Mouse (Mus musculus) stomach, embryonic 14.5 days (tissue): Measurements from ENCODE around the gene 9230104L09Rik. TPM values are rescaled to one million over a fixed set of nuclear protein-coding genes. Genes with fewer than 3 reads are reported as not detected.

ENCODE experiments used
- ATAC-seq: fragments of 200-750 bp; cut with Nextera tagmentation; 2 replicates; pipeline ENCODE4 v1.8.0; 2017; ENCODE audit warnings: low read depth, moderate TSS enrichment; ENCODE audit not compliant: insufficient number of reproducible peaks, insufficient read depth, low FRiP score
- H3K27ac ChIP-seq: fragments of 300-500 bp; sonication (generic); 2 replicates; pipeline ENCODE4 v1.5.1; 2014; ENCODE audit warnings: mild to moderate bottlenecking, low read length, moderate library complexity, mixed read lengths
- H3K27me3 ChIP-seq: fragments of 300-500 bp; sonication (generic); 2 replicates; pipeline ENCODE4 v1.6.1; 2014; ENCODE audit warnings: low read length, control low read depth, mixed read lengths; ENCODE audit not compliant: control insufficient read depth, insufficient read depth
- H3K36me3 ChIP-seq: fragments of 300-500 bp; sonication (generic); 2 replicates; pipeline ENCODE4 v1.6.1; 2014; ENCODE audit warnings: mild to moderate bottlenecking, control low read depth, low read length, moderate library complexity, mixed read lengths; ENCODE audit not compliant: control insufficient read depth, insufficient read depth
- H3K4me1 ChIP-seq: fragments of 300-500 bp; sonication (generic); 2 replicates; pipeline ENCODE4 v1.6.1; 2014; ENCODE audit warnings: low read length, control low read depth, mixed read lengths; ENCODE audit not compliant: control insufficient read depth, insufficient read depth
- H3K4me2 ChIP-seq: fragments of 300-500 bp; sonication (generic); replicated peaks from 2 replicates; pipeline ENCODE4 v1.6.1; 2014; ENCODE audit warnings: low read depth, low read length, control low read depth
- H3K4me3 ChIP-seq: fragments of 300-500 bp; sonication (generic); 2 replicates; pipeline ENCODE4 v1.5.1; 2014; ENCODE audit warnings: low read depth, low read length, control low read depth
- H3K9ac ChIP-seq: fragments of 300-500 bp; sonication (generic); replicated peaks from 2 replicates; pipeline ENCODE4 v1.6.1; 2014; ENCODE audit warnings: low read depth, mild to moderate bottlenecking, control low read depth, low read length, moderate library complexity, mixed read lengths
- H3K9me3 ChIP-seq: fragments of 300-500 bp; sonication (generic); 2 replicates; pipeline ENCODE4 v1.6.1; 2016; ENCODE audit warnings: low read depth, low read length, control low read depth; ENCODE audit not compliant: control insufficient read depth
- WGBS: fragments of 180-500 bp; shearing (Covaris S2); extraction: QIAGEN DNeasy Blood & Tissue Kit; methylation state at CpG from one replicate; pipeline ENCODE4 v1.1.7; 2014; 5-methylcytosine and 5-hydroxymethylcytosine counted together
- polyA plus RNA-seq: library from polyadenylated mRNA; unstranded; fragments of >200 nt; fragmentation: Nextera tagmentation; extraction: Ambion mirVana; gene quantifications from 2 replicates; pipeline ENCODE4 v1.2.1, GENCODE M21; 2014

9230104L09Rik gene
- polyA plus RNA-seq, 1 experiment from 2014 or later, result not detected

- Histone ChIP-seq H3K9ac (no peak overlapping the region), H3K4me2 (no peak overlapping the region), H3K4me1 (peaks cover 25% of the 10 kb centered on the region), H3K36me3 (peaks cover 15% of the 10 kb centered on the region), H3K9me3 (no peaks in the 10 kb centered on the region), H3K27me3 (no peaks in the 10 kb centered on the region), H3K27ac (no peak overlapping the region), H3K4me3 (no peak overlapping the region)
- no peak for ATAC-seq
- 87% methylated on average over 3 of the region's 3 CpGs for WGBS
Measured at GRCm38 (mm10) chr2:148870526-148870925, 5.7 kb upstream of the 9230104L09Rik start.

DNA sequence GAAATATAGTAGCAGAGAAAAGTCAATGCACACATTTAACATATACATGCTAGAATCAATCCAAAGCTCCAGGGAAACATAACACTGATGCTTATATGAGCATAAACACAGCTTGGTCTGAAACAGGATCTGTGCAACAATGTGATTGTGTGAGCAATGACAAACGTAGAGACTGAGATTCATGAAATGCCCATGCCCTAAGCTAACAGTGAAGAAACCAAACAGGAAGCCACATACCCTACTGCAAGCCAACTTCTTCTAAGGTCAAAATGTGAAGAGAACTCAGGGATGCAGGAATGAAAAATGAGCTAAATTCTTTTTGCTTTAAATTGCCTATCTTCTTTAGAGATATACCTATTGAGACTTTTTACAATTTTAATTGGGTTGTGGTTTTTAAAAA, 4.1 kb upstream of the 9230104L09Rik start:
- H3K4me3 ChIP-seq, result no peak overlapping the region
- H3K27ac ChIP-seq, result no peak overlapping the region
- no peak overlapping the region for H3K4me2 ChIP-seq
- H3K9ac ChIP-seq, result no peak overlapping the region
- 50% methylated on average over 1 of the region's 1 CpGs for WGBS
- H3K4me1 ChIP-seq, result peaks cover 21% of the 10 kb centered on the region
- H3K36me3 ChIP-seq, result peaks cover 15% of the 10 kb centered on the region
- no peaks in the 10 kb centered on the region for H3K9me3 ChIP-seq
- H3K27me3 ChIP-seq, result no peaks in the 10 kb centered on the region
- ATAC-seq, result no peak

- H3K36me3 ChIP-seq, result no peaks in the 10 kb centered on the region
- H3K4me1 ChIP-seq, result no peaks in the 10 kb centered on the region
- no peak overlapping the region for H3K4me2 ChIP-seq
- no peak overlapping the region for H3K9ac ChIP-seq
- no peaks in the 10 kb centered on the region for H3K9me3 ChIP-seq
- no peaks in the 10 kb centered on the region for H3K27me3 ChIP-seq
- ATAC-seq, result no peak
- H3K27ac ChIP-seq, result no peak overlapping the region
- H3K4me3 ChIP-seq, result no peak overlapping the region
Measured at GRCm38 (mm10) chr2:148861693-148862092, 3.1 kb downstream of the 9230104L09Rik start.

GRCm38 (mm10) chr2:148860993-148861392, 3.8 kb downstream of the 9230104L09Rik start:
- H3K27me3 ChIP-seq, result no peaks in the 10 kb centered on the region
- H3K9me3 ChIP-seq, result no peaks in the 10 kb centered on the region
- ATAC-seq, result no peak
- H3K4me3 ChIP-seq, result no peak overlapping the region
- H3K27ac ChIP-seq, result no peak overlapping the region
- H3K4me1 ChIP-seq, result no peaks in the 10 kb centered on the region
- no peak overlapping the region for H3K4me2 ChIP-seq
- H3K36me3 ChIP-seq, result no peaks in the 10 kb centered on the region
- H3K9ac ChIP-seq, result no peak overlapping the region
- 71% methylated on average over 4 of the region's 4 CpGs for WGBS

GRCm38 (mm10) chr2:148857506-148857905, 7.3 kb downstream of the 9230104L09Rik start:
- Histone ChIP-seq H3K9ac (no peak overlapping the region), H3K27me3 (no peaks in the 10 kb centered on the region), H3K27ac (no peak overlapping the region), H3K4me2 (no peak overlapping the region), H3K9me3 (no peaks in the 10 kb centered on the region), H3K4me3 (no peak overlapping the region), H3K36me3 (no peaks in the 10 kb centered on the region), H3K4me1 (no peaks in the 10 kb centered on the region)
- WGBS, result 69% methylated on average over 4 of the region's 4 CpGs
- no peak for ATAC-seq

DNA sequence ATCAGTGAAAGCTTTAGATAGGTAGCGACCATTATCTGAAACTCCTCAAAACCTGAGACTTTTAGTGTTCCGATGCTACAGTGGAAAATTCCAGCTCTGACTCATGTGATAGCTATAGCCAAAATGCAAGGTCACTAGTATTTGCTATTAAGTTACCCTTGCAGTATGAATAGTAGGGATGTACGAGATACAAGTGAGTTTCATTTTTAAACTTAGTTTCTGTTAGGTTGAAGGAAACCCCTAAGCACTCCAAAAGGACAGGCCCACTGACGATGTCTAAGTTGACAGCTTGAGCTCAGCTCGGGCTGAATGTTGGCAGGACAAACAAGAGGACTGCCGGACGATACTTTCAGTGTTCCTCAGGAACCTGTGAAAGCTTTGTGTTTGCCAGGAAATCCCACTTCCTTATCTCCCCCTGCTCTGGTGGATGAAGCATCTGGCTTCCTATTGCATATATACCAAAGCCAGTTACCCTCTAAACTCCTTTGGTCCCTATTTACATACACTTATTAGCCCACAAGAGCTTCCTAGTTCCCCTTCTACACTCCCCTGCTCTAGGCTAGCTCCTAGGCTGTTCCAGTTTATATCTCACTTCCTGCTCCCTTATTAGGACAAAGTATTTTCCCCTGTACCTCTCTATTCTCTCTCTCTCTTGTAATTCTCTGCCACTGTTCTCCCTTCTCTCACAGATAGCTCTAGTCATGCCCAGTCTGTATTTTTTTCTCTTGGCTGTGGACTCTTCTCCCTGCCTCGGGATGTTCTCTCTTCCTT, 8.0 kb downstream of the 9230104L09Rik start:
- Histone ChIP-seq H3K27ac (no peak overlapping the region), H3K9ac (no peak overlapping the region), H3K4me3 (no peak overlapping the region), H3K27me3 (no peaks in the 10 kb centered on the region), H3K4me2 (no peak overlapping the region), H3K36me3 (no peaks in the 10 kb centered on the region), H3K9me3 (no peaks in the 10 kb centered on the region), H3K4me1 (no peaks in the 10 kb centered on the region)
- 57% methylated on average over 8 of the region's 8 CpGs for WGBS
- no peak for ATAC-seq

DNA sequence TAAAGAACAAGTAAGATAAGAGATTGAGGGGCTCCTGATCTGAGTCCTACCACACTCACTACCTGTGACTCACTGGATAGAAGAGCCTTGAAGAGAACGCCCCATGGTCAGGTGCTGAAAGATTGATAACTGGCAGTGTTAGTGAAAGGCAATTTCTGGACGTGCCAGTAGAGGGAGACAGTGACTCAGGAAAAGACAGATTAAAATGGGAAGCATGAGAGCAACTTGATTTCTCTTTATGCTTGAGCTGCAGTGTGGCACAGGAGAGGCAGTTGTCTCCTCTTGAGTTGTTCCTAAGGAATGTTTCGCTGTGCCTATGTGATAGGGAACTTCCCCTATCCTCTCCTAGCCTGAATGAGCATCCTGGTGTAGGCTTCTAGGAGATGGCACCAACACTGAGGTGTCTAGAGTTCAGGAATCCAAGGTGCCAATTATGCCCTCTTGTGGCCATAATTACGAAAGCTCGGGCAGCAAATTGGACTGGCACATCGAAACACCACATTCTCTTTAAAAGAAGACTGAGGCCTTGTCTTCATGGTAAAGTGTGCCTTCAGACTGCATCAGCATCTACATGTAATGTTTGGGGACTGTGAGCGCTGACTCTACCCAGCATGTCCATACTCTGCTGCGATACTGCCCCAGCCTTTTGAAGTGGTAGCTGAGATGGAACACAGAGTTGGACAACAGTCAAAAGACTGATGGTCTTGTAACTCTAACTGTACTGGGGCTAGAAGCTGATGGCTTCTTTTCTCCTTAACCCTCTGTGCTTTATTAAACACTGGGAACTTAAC, 13.5 kb downstream of the 9230104L09Rik start:
- H3K4me2 ChIP-seq, result no peak overlapping the region
- H3K4me3 ChIP-seq, result no peak overlapping the region
- H3K27me3 ChIP-seq, result no peaks in the 10 kb centered on the region
- H3K9ac ChIP-seq, result no peak overlapping the region
- WGBS, result 46% methylated on average over 8 of the region's 8 CpGs
- no peaks in the 10 kb centered on the region for H3K36me3 ChIP-seq
- ATAC-seq, result peak; percentile 65; the same call in 1 of the 2 replicates
- no peaks in the 10 kb centered on the region for H3K9me3 ChIP-seq
- H3K27ac ChIP-seq, result no peak overlapping the region
- H3K4me1 ChIP-seq, result no peaks in the 10 kb centered on the region

DNA sequence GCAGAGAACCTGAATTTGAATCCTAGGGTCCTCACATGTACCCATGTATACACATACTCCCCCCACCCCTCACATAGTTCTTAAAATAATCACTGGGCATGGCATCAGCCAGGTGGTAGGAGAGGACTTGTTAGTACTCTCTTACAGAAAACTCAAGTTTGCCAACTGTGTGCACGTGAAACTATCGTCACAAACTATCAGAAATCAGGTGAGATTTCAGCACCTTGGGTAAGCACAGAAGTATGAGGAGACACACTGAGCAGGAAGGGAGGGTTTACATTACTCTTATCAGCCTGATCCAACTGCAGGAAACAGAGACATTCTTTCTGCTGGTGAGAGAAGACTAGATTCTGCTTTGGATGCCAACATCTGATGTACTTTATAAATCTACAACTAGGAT, 25.6 kb downstream of the 9230104L09Rik start:
- Histone ChIP-seq H3K4me1 (no peaks in the 10 kb centered on the region), H3K9ac (no peak overlapping the region), H3K4me3 (no peak overlapping the region), H3K27ac (no peak overlapping the region), H3K36me3 (no peaks in the 10 kb centered on the region), H3K27me3 (no peaks in the 10 kb centered on the region), H3K9me3 (no peaks in the 10 kb centered on the region), H3K4me2 (no peak overlapping the region)
- no peak for ATAC-seq
- WGBS, result 86% methylated on average over 2 of the region's 2 CpGs
